Mouse (Mus musculus): ENCODE results near the gene Kxd1. TPM values are rescaled to one million over a fixed set of nuclear protein-coding genes. Genes with fewer than 3 reads are reported as not detected.
A peak's percentile ranks its signal among the peaks of the same experiment; 100 is the strongest.

Kxd1 gene
- polyA plus RNA-seq, 1 experiment, result 65.9 TPM

- 2% methylated on average over 47 of the region's 47 CpGs for WGBS
- no peak for TF ChIP-seq CTCF (IDR thresholded peaks at IDR 0.05; ENCODE audit: borderline replicate concordance, insufficient read depth, low read depth, low read length)
- TF ChIP-seq POLR2A (IDR thresholded peaks at IDR 0.05; ENCODE audit: borderline replicate concordance, insufficient read depth, low read length), result no peak
- H3K4me3 ChIP-seq (replicated peaks; ENCODE audit: insufficient read depth, low read depth, low read length), result no peak overlapping the region
- H3K27me3 ChIP-seq (ENCODE audit: control insufficient read depth, insufficient read depth, low read length), result peaks cover 1% of the 10 kb centered on the region; the same call in 1 of the 2 replicates
- peaks cover 13% of the 10 kb centered on the region for H3K4me1 ChIP-seq (ENCODE audit: control insufficient read depth, insufficient read depth, low read length)
- no peak for DNase-seq
- no peak overlapping the region for H3K27ac ChIP-seq (ENCODE audit: insufficient read depth, low read length)
Observed at GRCm38 (mm10) chr8:70493692-70494415, 33.9 kb downstream of the Kxd1 start.

GRCm38 (mm10) chr8:70492664-70493640 lies 34.8 kb downstream of the Kxd1 start, which contains the start of gene Crlf1:
Gene Crlf1 (plus strand): TSS chr8:70493158.
- TF ChIP-seq CTCF (IDR thresholded peaks at IDR 0.05; ENCODE audit: borderline replicate concordance, insufficient read depth, low read depth, low read length), result no peak
- no peak for TF ChIP-seq POLR2A (IDR thresholded peaks at IDR 0.05; ENCODE audit: borderline replicate concordance, insufficient read depth, low read length)
- Histone ChIP-seq H3K27me3 (ENCODE audit: control insufficient read depth, insufficient read depth, low read length) (peaks cover 1% of the 10 kb centered on the region; the same call in 1 of the 2 replicates), H3K4me3 (replicated peaks; ENCODE audit: insufficient read depth, low read depth, low read length) (peak within 1 kb of the TSS; percentile 2), H3K4me1 (ENCODE audit: control insufficient read depth, insufficient read depth, low read length) (peaks cover 16% of the 10 kb centered on the region), H3K27ac (ENCODE audit: insufficient read depth, low read length) (no peak within 1 kb of the TSS)
- DNase-seq, result peak in 1 of 2 experiments; percentile 26
- 2% methylated on average over 86 of the region's 93 CpGs for WGBS

- DNase-seq, result no peak
- Histone ChIP-seq H3K27me3 (ENCODE audit: control insufficient read depth, insufficient read depth, low read length) (peaks cover 1% of the 10 kb centered on the region; the same call in 1 of the 2 replicates), H3K4me1 (ENCODE audit: control insufficient read depth, insufficient read depth, low read length) (peaks cover 16% of the 10 kb centered on the region), H3K27ac (ENCODE audit: insufficient read depth, low read length) (no peak overlapping the region), H3K4me3 (replicated peaks; ENCODE audit: insufficient read depth, low read depth, low read length) (no peak overlapping the region)
- WGBS, result 41% methylated on average over 20 of the region's 20 CpGs
- TF ChIP-seq POLR2A (IDR thresholded peaks at IDR 0.05; ENCODE audit: borderline replicate concordance, insufficient read depth, low read length) (no peak), CTCF (IDR thresholded peaks at IDR 0.05; ENCODE audit: borderline replicate concordance, insufficient read depth, low read depth, low read length) (no peak)
Observed at GRCm38 (mm10) chr8:70490880-70491495, 36.8 kb downstream of the Kxd1 start.

GRCm38 (mm10) chr8:70490061-70490879 lies 37.5 kb downstream of the Kxd1 start:
- Histone ChIP-seq H3K27ac (ENCODE audit: insufficient read depth, low read length) (no peak overlapping the region), H3K4me1 (ENCODE audit: control insufficient read depth, insufficient read depth, low read length) (peaks cover 20% of the 10 kb centered on the region), H3K27me3 (ENCODE audit: control insufficient read depth, insufficient read depth, low read length) (peaks cover 1% of the 10 kb centered on the region; the same call in 1 of the 2 replicates), H3K4me3 (replicated peaks; ENCODE audit: insufficient read depth, low read depth, low read length) (no peak overlapping the region)
- no peak for DNase-seq
- WGBS, result 51% methylated on average over 10 of the region's 10 CpGs
- TF ChIP-seq CTCF (IDR thresholded peaks at IDR 0.05; ENCODE audit: borderline replicate concordance, insufficient read depth, low read depth, low read length) (no peak), POLR2A (IDR thresholded peaks at IDR 0.05; ENCODE audit: borderline replicate concordance, insufficient read depth, low read length) (no peak)

GRCm38 (mm10) chr8:70489576-70489975 lies 38.2 kb downstream of the Kxd1 start:
- Histone ChIP-seq H3K27me3 (ENCODE audit: control insufficient read depth, insufficient read depth, low read length) (peaks cover 1% of the 10 kb centered on the region; the same call in 1 of the 2 replicates), H3K27ac (ENCODE audit: insufficient read depth, low read length) (no peak overlapping the region), H3K4me3 (replicated peaks; ENCODE audit: insufficient read depth, low read depth, low read length) (no peak overlapping the region), H3K4me1 (ENCODE audit: control insufficient read depth, insufficient read depth, low read length) (peaks cover 26% of the 10 kb centered on the region)
- no peak for DNase-seq
- TF ChIP-seq POLR2A (IDR thresholded peaks at IDR 0.05; ENCODE audit: borderline replicate concordance, insufficient read depth, low read length), result no peak
- no peak for TF ChIP-seq CTCF (IDR thresholded peaks at IDR 0.05; ENCODE audit: borderline replicate concordance, insufficient read depth, low read depth, low read length)
- WGBS, result 8% methylated on average over 40 of the region's 41 CpGs

- TF ChIP-seq CTCF (IDR thresholded peaks at IDR 0.05; ENCODE audit: borderline replicate concordance, insufficient read depth, low read depth, low read length) (no peak), POLR2A (IDR thresholded peaks at IDR 0.05; ENCODE audit: borderline replicate concordance, insufficient read depth, low read length) (no peak)
- Histone ChIP-seq H3K27me3 (ENCODE audit: control insufficient read depth, insufficient read depth, low read length) (peaks cover 1% of the 10 kb centered on the region; the same call in 1 of the 2 replicates), H3K4me3 (replicated peaks; ENCODE audit: insufficient read depth, low read depth, low read length) (no peak overlapping the region), H3K4me1 (ENCODE audit: control insufficient read depth, insufficient read depth, low read length) (peaks cover 29% of the 10 kb centered on the region), H3K27ac (ENCODE audit: insufficient read depth, low read length) (no peak overlapping the region)
- no peak for DNase-seq
- 27% methylated on average over 14 of the region's 14 CpGs for WGBS
Observed at GRCm38 (mm10) chr8:70488931-70489470, 38.8 kb downstream of the Kxd1 start.
